Mouse (Mus musculus): ENCODE results near the gene Plaur. TPM values are rescaled to one million over a fixed set of nuclear protein-coding genes. Genes with fewer than 3 reads are reported as not detected.

Gene Plaur
- polyA plus RNA-seq, 1 experiment from 2014 or later = 5.6 TPM

GRCm38 (mm10) chr7:24466835-24467234 lies 4.6 kb downstream of the Plaur start:
- 81% methylated on average over 6 of the region's 6 CpGs for WGBS
- no peak for ATAC-seq (ENCODE audit: insufficient number of reproducible peaks, low FRiP score)

GRCm38 (mm10) chr7:24467886-24468285 lies 5.6 kb downstream of the Plaur start:
- H3K9ac ChIP-seq = no peak overlapping the region
- H3K9me3 ChIP-seq (replicated peaks) = peaks cover 11% of the 10 kb centered on the region; the same call in 1 of the 2 replicates
- no peaks in the 10 kb centered on the region for H3K4me1 ChIP-seq (replicated peaks)
- no peak overlapping the region for H3K4me2 ChIP-seq
- no peak overlapping the region for H3K27ac ChIP-seq (ENCODE audit: poor library complexity, severe bottlenecking)
- WGBS = 78% methylated on average over 5 of the region's 5 CpGs
- no peak for ATAC-seq (ENCODE audit: insufficient number of reproducible peaks, low FRiP score)
- H3K27me3 ChIP-seq (replicated peaks) = no peaks in the 10 kb centered on the region
- no peaks in the 10 kb centered on the region; the same call in 1 of the 2 replicates for H3K36me3 ChIP-seq
- no peak overlapping the region for H3K4me3 ChIP-seq

More at GRCm38 (mm10) chr7:24466835-24467234, 4.6 kb downstream of the Plaur start:
- no peak overlapping the region for H3K4me3 ChIP-seq
- H3K4me2 ChIP-seq = no peak overlapping the region
- H3K27ac ChIP-seq (ENCODE audit: poor library complexity, severe bottlenecking) = no peak overlapping the region
- peaks cover 9% of the 10 kb centered on the region; the same call in 1 of the 2 replicates for H3K9me3 ChIP-seq (replicated peaks)
- no peaks in the 10 kb centered on the region for H3K36me3 ChIP-seq
- H3K9ac ChIP-seq = no peak overlapping the region
- peaks cover 7% of the 10 kb centered on the region for H3K4me1 ChIP-seq (replicated peaks)
- 0 out of 2 replicates have a peak, but pooled peaks cover 8% of the 10 kb centered on the region for H3K27me3 ChIP-seq (replicated peaks)

- WGBS = 85% methylated on average over 3 of the region's 3 CpGs
These were observed 6.8 kb downstream of the Plaur start for GRCm38 (mm10) chr7:24469126-24469525.

GRCm38 (mm10) chr7:24470356-24470755 lies 8.1 kb downstream of the Plaur start:
- no peaks in the 10 kb centered on the region for H3K4me1 ChIP-seq (replicated peaks)
- no peaks in the 10 kb centered on the region; the same call in 1 of the 2 replicates for H3K36me3 ChIP-seq
- H3K4me3 ChIP-seq = no peak overlapping the region
- no peak for ATAC-seq (ENCODE audit: insufficient number of reproducible peaks, low FRiP score)
- no peak overlapping the region for H3K27ac ChIP-seq (ENCODE audit: poor library complexity, severe bottlenecking)
- H3K9ac ChIP-seq = no peak overlapping the region
- H3K27me3 ChIP-seq (replicated peaks) = no peaks in the 10 kb centered on the region; the same call in 1 of the 2 replicates
- peaks cover 13% of the 10 kb centered on the region; the same call in 1 of the 2 replicates for H3K9me3 ChIP-seq (replicated peaks)
- H3K4me2 ChIP-seq = no peak overlapping the region
- 88% methylated on average over 7 of the region's 7 CpGs for WGBS

More at GRCm38 (mm10) chr7:24469126-24469525, 6.8 kb downstream of the Plaur start:
- no peaks in the 10 kb centered on the region for H3K27me3 ChIP-seq (replicated peaks)
- ATAC-seq (ENCODE audit: insufficient number of reproducible peaks, low FRiP score) = no peak
- no peak overlapping the region for H3K27ac ChIP-seq (ENCODE audit: poor library complexity, severe bottlenecking)
- no peak overlapping the region for H3K4me2 ChIP-seq
- H3K4me3 ChIP-seq = no peak overlapping the region
- no peaks in the 10 kb centered on the region; the same call in 1 of the 2 replicates for H3K36me3 ChIP-seq
- no peak overlapping the region for H3K9ac ChIP-seq
- no peaks in the 10 kb centered on the region for H3K4me1 ChIP-seq (replicated peaks)
- peaks cover 13% of the 10 kb centered on the region; the same call in 1 of the 2 replicates for H3K9me3 ChIP-seq (replicated peaks)

GRCm38 (mm10) chr7:24472442-24472841 lies 10.2 kb downstream of the Plaur start:
- no peaks in the 10 kb centered on the region; the same call in 1 of the 2 replicates for H3K27me3 ChIP-seq (replicated peaks)
- no peaks in the 10 kb centered on the region for H3K4me1 ChIP-seq (replicated peaks)
- H3K27ac ChIP-seq (ENCODE audit: poor library complexity, severe bottlenecking) = no peak overlapping the region
- no peak overlapping the region for H3K9ac ChIP-seq
- H3K36me3 ChIP-seq = no peaks in the 10 kb centered on the region; the same call in 1 of the 2 replicates
- ATAC-seq (ENCODE audit: insufficient number of reproducible peaks, low FRiP score) = no peak
- WGBS = 78% methylated on average over 6 of the region's 6 CpGs
- no peak overlapping the region for H3K4me3 ChIP-seq
- peaks cover 13% of the 10 kb centered on the region; the same call in 1 of the 2 replicates for H3K9me3 ChIP-seq (replicated peaks)
- H3K4me2 ChIP-seq = no peak overlapping the region

GRCm38 (mm10) chr7:24472937-24473336 lies 10.7 kb downstream of the Plaur start:
- H3K36me3 ChIP-seq = no peaks in the 10 kb centered on the region; the same call in 1 of the 2 replicates
- H3K27me3 ChIP-seq (replicated peaks) = no peaks in the 10 kb centered on the region; the same call in 1 of the 2 replicates
- no peak overlapping the region for H3K27ac ChIP-seq (ENCODE audit: poor library complexity, severe bottlenecking)
- H3K4me2 ChIP-seq = no peak overlapping the region
- no peak overlapping the region for H3K4me3 ChIP-seq
- no peak for ATAC-seq (ENCODE audit: insufficient number of reproducible peaks, low FRiP score)
- H3K4me1 ChIP-seq (replicated peaks) = no peaks in the 10 kb centered on the region
- H3K9me3 ChIP-seq (replicated peaks) = peaks cover 18% of the 10 kb centered on the region; the same call in 1 of the 2 replicates
- WGBS = 73% methylated on average over 7 of the region's 7 CpGs
- H3K9ac ChIP-seq = no peak overlapping the region

GRCm38 (mm10) chr7:24473913-24474529 lies 11.7 kb downstream of the Plaur start:
- Histone ChIP-seq H3K27ac (ENCODE audit: poor library complexity, severe bottlenecking) (no peak overlapping the region), H3K4me1 (replicated peaks) (no peaks in the 10 kb centered on the region), H3K9me3 (replicated peaks) (peaks cover 16% of the 10 kb centered on the region; the same call in 1 of the 2 replicates), H3K4me2 (no peak overlapping the region), H3K4me3 (no peak overlapping the region), H3K9ac (no peak overlapping the region), H3K36me3 (no peaks in the 10 kb centered on the region; the same call in 1 of the 2 replicates), H3K27me3 (replicated peaks) (peaks cover 8% of the 10 kb centered on the region; the same call in 1 of the 2 replicates)
- 47% methylated on average over 10 of the region's 10 CpGs for WGBS
- ATAC-seq (ENCODE audit: insufficient number of reproducible peaks, low FRiP score) = no peak; the same call in 1 of the 2 replicates

- 43% methylated on average over 21 of the region's 21 CpGs for WGBS
- Histone ChIP-seq H3K4me2 (no peak overlapping the region), H3K9me3 (replicated peaks) (0 out of 2 replicates have a peak, but pooled peaks cover 9% of the 10 kb centered on the region), H3K9ac (no peak overlapping the region), H3K27me3 (replicated peaks) (peaks cover 16% of the 10 kb centered on the region), H3K4me1 (replicated peaks) (no peaks in the 10 kb centered on the region), H3K36me3 (no peaks in the 10 kb centered on the region; the same call in 1 of the 2 replicates), H3K27ac (ENCODE audit: poor library complexity, severe bottlenecking) (no peak overlapping the region), H3K4me3 (no peak overlapping the region)
- ATAC-seq (ENCODE audit: insufficient number of reproducible peaks, low FRiP score) = no peak
These were observed 12.7 kb downstream of the Plaur start for GRCm38 (mm10) chr7:24474811-24475506.

- Histone ChIP-seq H3K9ac (no peak overlapping the region), H3K27me3 (replicated peaks) (peaks cover 30% of the 10 kb centered on the region), H3K4me2 (no peak overlapping the region), H3K4me1 (replicated peaks) (peaks cover 4% of the 10 kb centered on the region), H3K4me3 (no peak overlapping the region), H3K27ac (ENCODE audit: poor library complexity, severe bottlenecking) (no peak overlapping the region), H3K9me3 (replicated peaks) (0 out of 2 replicates have a peak, but pooled peaks cover 9% of the 10 kb centered on the region), H3K36me3 (no peaks in the 10 kb centered on the region; the same call in 1 of the 2 replicates)
- 74% methylated on average over 8 of the region's 8 CpGs for WGBS
- ATAC-seq (ENCODE audit: insufficient number of reproducible peaks, low FRiP score) = no peak
These were observed 14.1 kb downstream of the Plaur start for GRCm38 (mm10) chr7:24476338-24476737.

- 79% methylated on average over 7 of the region's 7 CpGs for WGBS
These were observed 14.6 kb downstream of the Plaur start for GRCm38 (mm10) chr7:24476856-24477255.

GRCm38 (mm10) chr7:24478911-24479310 lies 16.6 kb downstream of the Plaur start:
- WGBS = 77% methylated on average over 5 of the region's 5 CpGs
- Histone ChIP-seq H3K27ac (ENCODE audit: poor library complexity, severe bottlenecking) (no peak overlapping the region), H3K4me3 (no peak overlapping the region), H3K36me3 (no peaks in the 10 kb centered on the region), H3K27me3 (replicated peaks) (peaks cover 56% of the 10 kb centered on the region), H3K9ac (no peak overlapping the region), H3K4me1 (replicated peaks) (peaks cover 8% of the 10 kb centered on the region), H3K9me3 (replicated peaks) (0 out of 2 replicates have a peak, but pooled peaks cover 5% of the 10 kb centered on the region), H3K4me2 (no peak overlapping the region)
- ATAC-seq (ENCODE audit: insufficient number of reproducible peaks, low FRiP score) = no peak

More at GRCm38 (mm10) chr7:24476856-24477255, 14.6 kb downstream of the Plaur start:
- no peak overlapping the region for H3K4me2 ChIP-seq
- H3K36me3 ChIP-seq = no peaks in the 10 kb centered on the region; the same call in 1 of the 2 replicates
- H3K27ac ChIP-seq (ENCODE audit: poor library complexity, severe bottlenecking) = no peak overlapping the region
- no peak overlapping the region for H3K4me3 ChIP-seq
- 0 out of 2 replicates have a peak, but pooled peaks cover 9% of the 10 kb centered on the region for H3K9me3 ChIP-seq (replicated peaks)
- H3K27me3 ChIP-seq (replicated peaks) = peaks cover 35% of the 10 kb centered on the region
- H3K4me1 ChIP-seq (replicated peaks) = peaks cover 8% of the 10 kb centered on the region
- no peak overlapping the region for H3K9ac ChIP-seq
- no peak for ATAC-seq (ENCODE audit: insufficient number of reproducible peaks, low FRiP score)

All from heart, embryonic 12.5 days (tissue).